Mouse (Mus musculus) embryonic fibroblast, embryonic 13.5 days (primary cell): Measurements from ENCODE around the gene Ttc30b.

Experiments
- CTCF ChIP-seq: IDR thresholded peaks from 2 replicates; pipeline ENCODE4 v1.5.1; 2011; ENCODE audit warnings: mild to moderate bottlenecking, control low read depth, low read length, moderate library complexity, borderline replicate concordance; ENCODE audit not compliant: insufficient read depth
- POLR2A ChIP-seq: IDR thresholded peaks from 2 replicates; pipeline ENCODE4 v1.6.1; 2011; ENCODE audit warnings: low read depth, mild to moderate bottlenecking, control low read depth, low read length, moderate library complexity

DNA sequence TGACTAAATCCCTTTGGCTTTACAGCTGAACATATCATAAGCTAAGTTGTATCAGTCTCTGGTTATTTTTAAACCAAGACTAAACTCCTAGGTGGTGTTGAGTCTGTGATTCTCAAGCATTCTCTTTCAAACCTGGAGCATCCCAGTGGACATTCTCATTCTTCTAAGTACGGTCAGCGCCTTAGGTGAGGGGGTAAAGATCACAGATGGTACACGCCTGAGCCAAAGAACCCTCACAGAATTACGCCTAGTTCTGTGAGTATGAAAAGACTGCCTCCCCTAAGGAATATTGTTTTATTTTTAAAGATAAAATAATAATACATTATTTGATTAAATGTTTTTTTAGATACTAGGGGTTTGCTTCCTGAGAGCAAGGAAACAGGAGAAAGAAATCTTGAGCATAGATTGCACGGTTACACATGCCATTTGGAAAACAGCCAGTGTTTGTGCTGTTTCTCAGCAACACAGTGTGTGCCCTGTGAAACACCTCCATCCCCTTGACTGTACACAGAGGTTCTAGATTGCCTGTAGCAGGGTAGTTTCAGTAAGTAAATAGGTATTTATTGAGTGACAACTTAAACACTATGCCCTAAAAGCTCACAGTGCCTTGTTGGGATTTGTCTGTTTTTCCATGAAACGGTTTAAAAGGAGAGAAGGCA is 8.5 kb downstream of the Ttc30b start:
- no peak for TF ChIP-seq CTCF
- no peak for TF ChIP-seq POLR2A
